Mouse (Mus musculus): ENCODE results near the gene Tpgs1. TPM values are rescaled to one million over a fixed set of nuclear protein-coding genes. Genes with fewer than 3 reads are reported as not detected.
A peak's percentile ranks its signal among the peaks of the same experiment; 100 is the strongest.

Tpgs1 gene
- polyA plus RNA-seq, 1 experiment = 36.2 TPM

GRCm38 (mm10) chr10:79707759-79708158 is 38.6 kb downstream of the Tpgs1 start:
- TF ChIP-seq CTCF (IDR thresholded peaks at IDR 0.05; ENCODE audit: low read depth, low read length) = no peak
- TF ChIP-seq POLR2A (IDR thresholded peaks at IDR 0.05; ENCODE audit: borderline replicate concordance, low read depth, low read length) = no peak
- Histone ChIP-seq H3K27ac (ENCODE audit: insufficient read depth, low read depth, low read length) (no peak overlapping the region), H3K4me3 (ENCODE audit: insufficient read depth, low read length) (no peak overlapping the region), H3K4me1 (ENCODE audit: control insufficient read depth, insufficient read depth, low read length) (peaks cover 15% of the 10 kb centered on the region)

- Histone ChIP-seq H3K4me3 (ENCODE audit: insufficient read depth, low read length) (no peak overlapping the region), H3K27ac (ENCODE audit: insufficient read depth, low read depth, low read length) (no peak overlapping the region), H3K4me1 (ENCODE audit: control insufficient read depth, insufficient read depth, low read length) (peaks cover 15% of the 10 kb centered on the region)
- TF ChIP-seq CTCF (IDR thresholded peaks at IDR 0.05; ENCODE audit: low read depth, low read length) (no peak), POLR2A (IDR thresholded peaks at IDR 0.05; ENCODE audit: borderline replicate concordance, low read depth, low read length) (no peak)
These were observed 39.5 kb downstream of the Tpgs1 start for GRCm38 (mm10) chr10:79708668-79709067.

- Histone ChIP-seq H3K4me3 (ENCODE audit: insufficient read depth, low read length) (no peak overlapping the region), H3K4me1 (ENCODE audit: control insufficient read depth, insufficient read depth, low read length) (peaks cover 13% of the 10 kb centered on the region), H3K27ac (ENCODE audit: insufficient read depth, low read depth, low read length) (no peak overlapping the region)
- TF ChIP-seq CTCF (IDR thresholded peaks at IDR 0.05; ENCODE audit: low read depth, low read length) = no peak
- no peak for TF ChIP-seq POLR2A (IDR thresholded peaks at IDR 0.05; ENCODE audit: borderline replicate concordance, low read depth, low read length)
These were observed 40.1 kb downstream of the Tpgs1 start for GRCm38 (mm10) chr10:79709307-79709706.

- TF ChIP-seq POLR2A (IDR thresholded peaks at IDR 0.05; ENCODE audit: borderline replicate concordance, low read depth, low read length) = no peak
- no peak for TF ChIP-seq CTCF (IDR thresholded peaks at IDR 0.05; ENCODE audit: low read depth, low read length)
- H3K4me3 ChIP-seq (ENCODE audit: insufficient read depth, low read length) = no peak overlapping the region
- no peak overlapping the region for H3K27ac ChIP-seq (ENCODE audit: insufficient read depth, low read depth, low read length)
- H3K4me1 ChIP-seq (ENCODE audit: control insufficient read depth, insufficient read depth, low read length) = no peaks in the 10 kb centered on the region
These were observed 42.9 kb downstream of the Tpgs1 start for GRCm38 (mm10) chr10:79712029-79712428.

- no peak overlapping the region for H3K4me3 ChIP-seq (ENCODE audit: insufficient read depth, low read length)
- H3K4me1 ChIP-seq (ENCODE audit: control insufficient read depth, insufficient read depth, low read length) = no peaks in the 10 kb centered on the region
- TF ChIP-seq POLR2A (IDR thresholded peaks at IDR 0.05; ENCODE audit: borderline replicate concordance, low read depth, low read length) (no peak), CTCF (IDR thresholded peaks at IDR 0.05; ENCODE audit: low read depth, low read length) (peak; percentile 66; the same call in 1 of the 2 replicates)
- no peak overlapping the region for H3K27ac ChIP-seq (ENCODE audit: insufficient read depth, low read depth, low read length)
These were observed 43.4 kb downstream of the Tpgs1 start for GRCm38 (mm10) chr10:79712499-79713126.

GRCm38 (mm10) chr10:79713163-79713562 is 44.0 kb downstream of the Tpgs1 start:
- no peak overlapping the region for H3K27ac ChIP-seq (ENCODE audit: insufficient read depth, low read depth, low read length)

GRCm38 (mm10) chr10:79714996-79715395 is 45.8 kb downstream of the Tpgs1 start:
- Histone ChIP-seq H3K4me3 (ENCODE audit: insufficient read depth, low read length) (no peak overlapping the region), H3K27ac (ENCODE audit: insufficient read depth, low read depth, low read length) (no peak overlapping the region), H3K4me1 (ENCODE audit: control insufficient read depth, insufficient read depth, low read length) (no peaks in the 10 kb centered on the region)
- TF ChIP-seq CTCF (IDR thresholded peaks at IDR 0.05; ENCODE audit: low read depth, low read length) (no peak), POLR2A (IDR thresholded peaks at IDR 0.05; ENCODE audit: borderline replicate concordance, low read depth, low read length) (no peak)

More at GRCm38 (mm10) chr10:79713163-79713562, 44.0 kb downstream of the Tpgs1 start:
- no peaks in the 10 kb centered on the region for H3K4me1 ChIP-seq (ENCODE audit: control insufficient read depth, insufficient read depth, low read length)
- TF ChIP-seq CTCF (IDR thresholded peaks at IDR 0.05; ENCODE audit: low read depth, low read length) = no peak
- no peak; the same call in 1 of the 2 replicates for TF ChIP-seq POLR2A (IDR thresholded peaks at IDR 0.05; ENCODE audit: borderline replicate concordance, low read depth, low read length)
- H3K4me3 ChIP-seq (ENCODE audit: insufficient read depth, low read length) = no peak overlapping the region

GRCm38 (mm10) chr10:79716254-79716987 is 47.3 kb downstream of the Tpgs1 start, which contains the start of gene Hcn2:
Hcn2 (plus strand) TSS chr10:79716634.
- no peak for TF ChIP-seq CTCF (IDR thresholded peaks at IDR 0.05; ENCODE audit: low read depth, low read length)
- no peak for TF ChIP-seq POLR2A (IDR thresholded peaks at IDR 0.05; ENCODE audit: borderline replicate concordance, low read depth, low read length)
- no peak within 1 kb of the TSS for H3K27ac ChIP-seq (ENCODE audit: insufficient read depth, low read depth, low read length)
- H3K4me3 ChIP-seq (ENCODE audit: insufficient read depth, low read length) = peak within 1 kb of the TSS; percentile 55
- H3K4me1 ChIP-seq (ENCODE audit: control insufficient read depth, insufficient read depth, low read length) = no peaks in the 10 kb centered on the region

- TF ChIP-seq CTCF (IDR thresholded peaks at IDR 0.05; ENCODE audit: low read depth, low read length) (no peak), POLR2A (IDR thresholded peaks at IDR 0.05; ENCODE audit: borderline replicate concordance, low read depth, low read length) (no peak)
- H3K27ac ChIP-seq (ENCODE audit: insufficient read depth, low read depth, low read length) = no peak overlapping the region
- H3K4me3 ChIP-seq (ENCODE audit: insufficient read depth, low read length) = peak overlapping the region; percentile 55
- no peaks in the 10 kb centered on the region for H3K4me1 ChIP-seq (ENCODE audit: control insufficient read depth, insufficient read depth, low read length)
These were observed 47.8 kb downstream of the Tpgs1 start for GRCm38 (mm10) chr10:79716988-79717355.
